Mouse (Mus musculus) R1 (cell line): ENCODE data around the gene Bloc1s1.
A peak's percentile ranks its signal among the peaks of the same experiment; 100 is the strongest.

Experiments
- DNase-seq: peaks from one replicate; pipeline ENCODE4 v3.0.0-alpha.2; 2018; ENCODE audit warnings: low read depth, low spot score

Bloc1s1 gene

GRCm38 (mm10) chr10:128908778-128909448 lies 14.9 kb downstream of the Bloc1s1 start:
- DNase-seq: peak; percentile 50

GRCm38 (mm10) chr10:128904812-128905211 lies 19.0 kb downstream of the Bloc1s1 start:
- DNase-seq: no peak

- DNase-seq: no peak
These were observed 21.3 kb downstream of the Bloc1s1 start for GRCm38 (mm10) chr10:128902409-128902988.

- DNase-seq: peak; percentile 52
These were observed 22.4 kb downstream of the Bloc1s1 start for GRCm38 (mm10) chr10:128901409-128901808.

GRCm38 (mm10) chr10:128900698-128901097 lies 23.1 kb downstream of the Bloc1s1 start, which contains the start of gene Cd63:
Gene Cd63 (plus strand): TSS chr10:128900989.
- DNase-seq: peak; percentile 94

- no peak for DNase-seq
These were observed 23.9 kb downstream of the Bloc1s1 start for GRCm38 (mm10) chr10:128899759-128900490.

- DNase-seq: no peak
These were observed 26.3 kb downstream of the Bloc1s1 start for GRCm38 (mm10) chr10:128897501-128897900.

GRCm38 (mm10) chr10:128896807-128897206 lies 27.0 kb downstream of the Bloc1s1 start:
- DNase-seq: no peak

GRCm38 (mm10) chr10:128895952-128896693 lies 27.7 kb downstream of the Bloc1s1 start:
- no peak for DNase-seq

GRCm38 (mm10) chr10:128895437-128895836 lies 28.4 kb downstream of the Bloc1s1 start:
- peak; percentile 91 for DNase-seq

- no peak for DNase-seq
These were observed 31.6 kb downstream of the Bloc1s1 start for GRCm38 (mm10) chr10:128892246-128892645.

- peak; percentile 83 for DNase-seq
These were observed 32.3 kb downstream of the Bloc1s1 start, which contains the start of gene Gdf11 for GRCm38 (mm10) chr10:128891296-128892094. Gene Gdf11 (minus strand): TSS chr10:128891718.

- DNase-seq: no peak
These were observed 33.2 kb downstream of the Bloc1s1 start for GRCm38 (mm10) chr10:128890383-128891295.

GRCm38 (mm10) chr10:128889846-128890245 lies 34.0 kb downstream of the Bloc1s1 start:
- DNase-seq: no peak

- DNase-seq: peak; percentile 59
These were observed 34.7 kb downstream of the Bloc1s1 start for GRCm38 (mm10) chr10:128888941-128889827.

- DNase-seq: no peak
These were observed 41.8 kb downstream of the Bloc1s1 start for GRCm38 (mm10) chr10:128882067-128882466.

- no peak for DNase-seq
These were observed 45.0 kb downstream of the Bloc1s1 start for GRCm38 (mm10) chr10:128878811-128879210.

GRCm38 (mm10) chr10:128878291-128878690 lies 45.5 kb downstream of the Bloc1s1 start:
- no peak for DNase-seq

GRCm38 (mm10) chr10:128870341-128870740 lies 53.5 kb downstream of the Bloc1s1 start:
- DNase-seq: no peak
